Mouse (Mus musculus): ENCODE measurements around the gene Rgl3. TPM values are rescaled to one million over a fixed set of nuclear protein-coding genes. Genes with fewer than 3 reads are reported as not detected.

Rgl3 gene
- polyA plus RNA-seq, 1 experiment from 2014 or later = 1.4 TPM

- no peaks in the 10 kb centered on the region for H3K9me3 ChIP-seq (ENCODE audit: control insufficient read depth, low read length)
- DNase-seq (ENCODE audit: low spot score) (no peak), ATAC-seq (replicated peaks; ENCODE audit: low FRiP score, low TSS enrichment, low read depth) (no peak)
- no peak overlapping the region for H3K9ac ChIP-seq (ENCODE audit: low read length)
- H3K27ac ChIP-seq (ENCODE audit: low read depth) = no peak overlapping the region
- no peak overlapping the region for H3K4me2 ChIP-seq (ENCODE audit: low read length)
- H3K36me3 ChIP-seq (ENCODE audit: control insufficient read depth, insufficient read depth, low read length) = no peaks in the 10 kb centered on the region
- H3K4me1 ChIP-seq (replicated peaks; ENCODE audit: control insufficient read depth, insufficient read depth, low read length) = peaks cover 10% of the 10 kb centered on the region; the same call in 1 of the 2 replicates
- no peak overlapping the region for H3K4me3 ChIP-seq (ENCODE audit: low read depth, low read length)
- 88% methylated on average over 7 of the region's 7 CpGs for WGBS
- no peaks in the 10 kb centered on the region for H3K27me3 ChIP-seq (replicated peaks; ENCODE audit: control insufficient read depth, insufficient read depth, low read length)
These were observed 53.6 kb downstream of the Rgl3 start for GRCm38 (mm10) chr9:21935466-21936131.

- Histone ChIP-seq H3K4me2 (ENCODE audit: low read length) (no peak overlapping the region), H3K9me3 (ENCODE audit: control insufficient read depth, low read length) (no peaks in the 10 kb centered on the region), H3K27ac (ENCODE audit: low read depth) (no peak overlapping the region), H3K4me1 (replicated peaks; ENCODE audit: control insufficient read depth, insufficient read depth, low read length) (peaks cover 10% of the 10 kb centered on the region; the same call in 1 of the 2 replicates), H3K36me3 (ENCODE audit: control insufficient read depth, insufficient read depth, low read length) (no peaks in the 10 kb centered on the region), H3K9ac (ENCODE audit: low read length) (no peak overlapping the region), H3K27me3 (replicated peaks; ENCODE audit: control insufficient read depth, insufficient read depth, low read length) (no peaks in the 10 kb centered on the region), H3K4me3 (ENCODE audit: low read depth, low read length) (no peak overlapping the region)
- 89% methylated on average over 12 of the region's 12 CpGs for WGBS
- ATAC-seq (replicated peaks; ENCODE audit: low FRiP score, low TSS enrichment, low read depth) (no peak), DNase-seq (ENCODE audit: low spot score) (peak; percentile 41)
These were observed 55.2 kb downstream of the Rgl3 start for GRCm38 (mm10) chr9:21934021-21934420.

GRCm38 (mm10) chr9:21932445-21933137 lies 56.7 kb downstream of the Rgl3 start:
- Histone ChIP-seq H3K9me3 (ENCODE audit: control insufficient read depth, low read length) (no peaks in the 10 kb centered on the region), H3K27me3 (replicated peaks; ENCODE audit: control insufficient read depth, insufficient read depth, low read length) (no peaks in the 10 kb centered on the region), H3K27ac (ENCODE audit: low read depth) (no peak overlapping the region), H3K4me3 (ENCODE audit: low read depth, low read length) (no peak overlapping the region), H3K36me3 (ENCODE audit: control insufficient read depth, insufficient read depth, low read length) (no peaks in the 10 kb centered on the region), H3K9ac (ENCODE audit: low read length) (no peak overlapping the region), H3K4me1 (replicated peaks; ENCODE audit: control insufficient read depth, insufficient read depth, low read length) (peaks cover 10% of the 10 kb centered on the region), H3K4me2 (ENCODE audit: low read length) (no peak overlapping the region)
- DNase-seq (ENCODE audit: low spot score) (peak; percentile 47), ATAC-seq (replicated peaks; ENCODE audit: low FRiP score, low TSS enrichment, low read depth) (no peak)
- WGBS = 58% methylated on average over 12 of the region's 12 CpGs

GRCm38 (mm10) chr9:21932006-21932405 lies 57.2 kb downstream of the Rgl3 start:
- H3K9ac ChIP-seq (ENCODE audit: low read length) = no peak overlapping the region
- no peaks in the 10 kb centered on the region for H3K27me3 ChIP-seq (replicated peaks; ENCODE audit: control insufficient read depth, insufficient read depth, low read length)
- H3K9me3 ChIP-seq (ENCODE audit: control insufficient read depth, low read length) = no peaks in the 10 kb centered on the region
- H3K36me3 ChIP-seq (ENCODE audit: control insufficient read depth, insufficient read depth, low read length) = no peaks in the 10 kb centered on the region
- H3K4me2 ChIP-seq (ENCODE audit: low read length) = no peak overlapping the region
- no peak overlapping the region for H3K4me3 ChIP-seq (ENCODE audit: low read depth, low read length)
- 56% methylated on average over 2 of the region's 2 CpGs for WGBS
- no peak overlapping the region for H3K27ac ChIP-seq (ENCODE audit: low read depth)
- no peak for DNase-seq (ENCODE audit: low spot score)
- H3K4me1 ChIP-seq (replicated peaks; ENCODE audit: control insufficient read depth, insufficient read depth, low read length) = peaks cover 12% of the 10 kb centered on the region
- no peak for ATAC-seq (replicated peaks; ENCODE audit: low FRiP score, low TSS enrichment, low read depth)

- no peak overlapping the region for H3K4me3 ChIP-seq (ENCODE audit: low read depth, low read length)
- H3K9ac ChIP-seq (ENCODE audit: low read length) = no peak overlapping the region
- H3K27me3 ChIP-seq (replicated peaks; ENCODE audit: control insufficient read depth, insufficient read depth, low read length) = no peaks in the 10 kb centered on the region
- ATAC-seq (replicated peaks; ENCODE audit: low FRiP score, low TSS enrichment, low read depth) = no peak
- no peaks in the 10 kb centered on the region for H3K36me3 ChIP-seq (ENCODE audit: control insufficient read depth, insufficient read depth, low read length)
- 79% methylated on average over 3 of the region's 3 CpGs for WGBS
- H3K9me3 ChIP-seq (ENCODE audit: control insufficient read depth, low read length) = no peaks in the 10 kb centered on the region
- H3K4me2 ChIP-seq (ENCODE audit: low read length) = no peak overlapping the region
- DNase-seq (ENCODE audit: low spot score) = peak; percentile 50
- H3K27ac ChIP-seq (ENCODE audit: low read depth) = no peak overlapping the region
- peaks cover 14% of the 10 kb centered on the region for H3K4me1 ChIP-seq (replicated peaks; ENCODE audit: control insufficient read depth, insufficient read depth, low read length)
These were observed 60.0 kb downstream of the Rgl3 start for GRCm38 (mm10) chr9:21929208-21929607.

- no peaks in the 10 kb centered on the region for H3K27me3 ChIP-seq (replicated peaks; ENCODE audit: control insufficient read depth, insufficient read depth, low read length)
- WGBS = 0% methylated on average over 28 of the region's 28 CpGs
- H3K27ac ChIP-seq (ENCODE audit: low read depth) = peak within 1 kb of the TSS; percentile 57; the same call in 1 of the 2 replicates
- no peaks in the 10 kb centered on the region for H3K9me3 ChIP-seq (ENCODE audit: control insufficient read depth, low read length)
- DNase-seq (ENCODE audit: low spot score) = peak; percentile 88
- H3K4me3 ChIP-seq (ENCODE audit: low read depth, low read length) = peak within 1 kb of the TSS; percentile 64
- peak; percentile 99 for ATAC-seq (replicated peaks; ENCODE audit: low FRiP score, low TSS enrichment, low read depth)
- H3K36me3 ChIP-seq (ENCODE audit: control insufficient read depth, insufficient read depth, low read length) = no peaks in the 10 kb centered on the region
- H3K4me2 ChIP-seq (ENCODE audit: low read length) = peak within 1 kb of the TSS; percentile 80
- H3K4me1 ChIP-seq (replicated peaks; ENCODE audit: control insufficient read depth, insufficient read depth, low read length) = peaks cover 14% of the 10 kb centered on the region
- peak within 1 kb of the TSS; percentile 69 for H3K9ac ChIP-seq (ENCODE audit: low read length)
These were observed 62.0 kb downstream of the Rgl3 start, which contains the start of the genes Ccdc159 and Tmem205 for GRCm38 (mm10) chr9:21927208-21927753. Gene Ccdc159 (plus strand): TSS chr9:21927471. Gene Tmem205 (minus strand): TSS chr9:21927556.

- Histone ChIP-seq H3K27me3 (replicated peaks; ENCODE audit: control insufficient read depth, insufficient read depth, low read length) (no peaks in the 10 kb centered on the region), H3K4me3 (ENCODE audit: low read depth, low read length) (peak overlapping the region; percentile 64), H3K9ac (ENCODE audit: low read length) (peak overlapping the region; percentile 69), H3K36me3 (ENCODE audit: control insufficient read depth, insufficient read depth, low read length) (no peaks in the 10 kb centered on the region), H3K27ac (ENCODE audit: low read depth) (peak overlapping the region; percentile 57; the same call in 1 of the 2 replicates), H3K9me3 (ENCODE audit: control insufficient read depth, low read length) (no peaks in the 10 kb centered on the region), H3K4me2 (ENCODE audit: low read length) (peak overlapping the region; percentile 80), H3K4me1 (replicated peaks; ENCODE audit: control insufficient read depth, insufficient read depth, low read length) (peaks cover 14% of the 10 kb centered on the region)
- ATAC-seq (replicated peaks; ENCODE audit: low FRiP score, low TSS enrichment, low read depth) = peak; percentile 9; the same call in 1 of the 2 replicates
- DNase-seq (ENCODE audit: low spot score) = no peak
- 0% methylated on average over 6 of the region's 6 CpGs for WGBS
These were observed 62.5 kb downstream of the Rgl3 start for GRCm38 (mm10) chr9:21926784-21927183.

GRCm38 (mm10) chr9:21926155-21926554 lies 63.1 kb downstream of the Rgl3 start:
- Histone ChIP-seq H3K27ac (ENCODE audit: low read depth) (no peak overlapping the region; the same call in 1 of the 2 replicates), H3K36me3 (ENCODE audit: control insufficient read depth, insufficient read depth, low read length) (no peaks in the 10 kb centered on the region), H3K4me3 (ENCODE audit: low read depth, low read length) (peak overlapping the region; percentile 64), H3K9ac (ENCODE audit: low read length) (no peak overlapping the region), H3K9me3 (ENCODE audit: control insufficient read depth, low read length) (no peaks in the 10 kb centered on the region), H3K4me1 (replicated peaks; ENCODE audit: control insufficient read depth, insufficient read depth, low read length) (peaks cover 14% of the 10 kb centered on the region), H3K4me2 (ENCODE audit: low read length) (peak overlapping the region; percentile 80), H3K27me3 (replicated peaks; ENCODE audit: control insufficient read depth, insufficient read depth, low read length) (no peaks in the 10 kb centered on the region)
- no peak for ATAC-seq (replicated peaks; ENCODE audit: low FRiP score, low TSS enrichment, low read depth)
- 76% methylated on average over 6 of the region's 6 CpGs for WGBS
- peak; percentile 52 for DNase-seq (ENCODE audit: low spot score)

Measured in intestine, embryonic 14.5 days (tissue).